Mouse (Mus musculus) forelimb bud, embryonic 11.5 days (tissue): ENCODE measurements at regions not wholly inside any gene's neighbourhood (a gene's known extent, or its start where the extent isn't known, plus 50 kb on each side); places are given as distances from the start of the nearest gene placed in this dataset.

Experiments used
- DNase-seq: peaks from one replicate; pipeline ENCODE4 v3.0.0-alpha.2; 2012; ENCODE audit warnings: low read depth, low spot score

GRCm38 (mm10) chr1:194208034-194209000 is 409.7 kb upstream of the Plxna2 start:
- DNase-seq, result no peak

GRCm38 (mm10) chr1:194197516-194197915 is 420.5 kb upstream of the Plxna2 start:
- DNase-seq, result no peak

GRCm38 (mm10) chr1:194182293-194182692 is 435.7 kb upstream of the Plxna2 start:
- no peak for DNase-seq

DNA sequence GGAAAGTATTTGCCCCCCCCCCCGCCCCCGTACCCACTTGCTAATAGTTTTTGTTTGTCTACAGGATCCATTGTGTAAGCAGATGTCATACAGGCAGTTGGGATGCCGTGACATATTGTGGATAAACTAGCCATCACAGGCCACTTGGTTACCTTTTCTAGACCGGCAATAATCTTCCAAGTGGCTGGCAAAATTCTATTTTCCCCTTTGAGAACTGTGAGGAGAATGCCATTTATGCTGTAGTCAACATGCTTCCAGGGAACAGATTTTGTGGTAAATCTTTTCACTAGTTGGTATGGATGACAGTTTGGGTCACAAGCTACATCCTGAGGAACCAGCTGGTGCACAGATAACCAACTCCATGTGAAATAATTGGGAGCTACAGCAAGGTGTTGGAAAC is 456.5 kb upstream of the Plxna2 start:
- DNase-seq, result no peak

DNA sequence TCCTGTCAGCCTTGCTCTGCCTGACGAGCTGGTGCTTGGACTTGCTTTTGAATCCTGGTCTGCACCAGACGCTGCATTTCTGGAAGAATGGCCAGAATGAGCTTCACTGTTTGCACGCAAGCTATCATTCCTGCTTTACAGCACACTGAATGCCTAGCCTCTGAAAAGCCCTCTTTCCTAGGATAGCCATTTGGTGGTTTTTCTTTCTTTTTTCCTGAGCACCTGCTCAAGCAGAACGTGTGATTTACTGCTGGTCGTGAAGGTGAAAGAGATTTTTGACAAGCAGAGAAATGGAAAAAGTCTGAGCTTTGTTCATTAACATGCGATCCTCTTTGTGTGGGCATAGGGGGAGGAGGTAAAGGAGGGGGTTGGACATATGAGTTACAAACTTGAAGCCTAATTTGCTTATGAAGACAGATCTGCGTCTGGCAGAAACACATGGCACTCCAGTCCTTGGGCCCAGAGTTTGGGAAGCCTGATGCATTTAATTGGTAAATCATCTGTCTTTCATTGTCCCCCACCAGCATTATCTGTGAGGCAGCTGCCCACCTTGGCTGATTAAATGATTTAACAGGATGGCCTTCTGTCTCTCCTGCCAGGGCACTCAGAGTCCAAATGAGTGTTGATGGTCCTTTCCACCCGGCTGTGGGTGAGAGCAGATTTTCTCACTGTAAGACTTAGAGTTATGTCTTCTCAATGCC is 457.1 kb upstream of the Plxna2 start:
- peak; percentile 5 for DNase-seq

GRCm38 (mm10) chr1:194157268-194157667 is 460.8 kb upstream of the Plxna2 start:
- no peak for DNase-seq

GRCm38 (mm10) chr1:194148416-194149364 is 469.3 kb upstream of the Plxna2 start:
- DNase-seq, result peak; percentile 53

DNA sequence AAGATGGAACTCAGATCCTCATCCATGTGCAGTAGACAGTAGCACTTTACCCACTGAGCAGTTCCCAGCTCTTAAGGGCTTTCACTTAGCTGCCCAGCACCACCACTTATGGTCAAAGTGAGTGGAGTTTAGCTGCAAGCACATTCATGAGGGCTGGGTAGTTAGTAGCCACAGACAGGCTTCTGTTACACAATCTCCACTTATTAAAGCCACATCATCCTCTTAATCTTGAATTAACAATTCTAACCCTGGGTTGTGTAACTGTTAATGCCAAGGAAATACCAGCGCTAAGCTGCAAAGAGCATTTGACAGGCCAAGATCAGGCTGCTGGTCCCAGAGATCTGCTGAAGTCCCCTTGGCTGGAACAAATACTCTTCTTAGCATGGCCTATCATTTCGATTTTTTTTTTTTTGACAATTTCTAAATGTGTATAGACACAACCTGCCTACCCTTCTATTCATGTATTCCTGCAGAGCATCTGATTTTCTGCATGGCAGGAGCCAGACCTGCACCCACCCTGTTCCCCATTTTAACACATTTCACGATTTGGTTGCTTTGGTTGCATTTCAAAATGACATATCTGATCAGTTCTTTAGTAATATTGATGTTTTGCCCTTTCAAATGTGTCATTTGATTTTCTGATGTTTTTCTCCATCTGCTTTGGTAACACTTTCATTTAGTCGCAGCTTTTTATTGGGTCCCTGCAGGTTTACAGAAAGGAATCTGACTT is 500.2 kb upstream of the Plxna2 start:
- DNase-seq, result no peak

DNA sequence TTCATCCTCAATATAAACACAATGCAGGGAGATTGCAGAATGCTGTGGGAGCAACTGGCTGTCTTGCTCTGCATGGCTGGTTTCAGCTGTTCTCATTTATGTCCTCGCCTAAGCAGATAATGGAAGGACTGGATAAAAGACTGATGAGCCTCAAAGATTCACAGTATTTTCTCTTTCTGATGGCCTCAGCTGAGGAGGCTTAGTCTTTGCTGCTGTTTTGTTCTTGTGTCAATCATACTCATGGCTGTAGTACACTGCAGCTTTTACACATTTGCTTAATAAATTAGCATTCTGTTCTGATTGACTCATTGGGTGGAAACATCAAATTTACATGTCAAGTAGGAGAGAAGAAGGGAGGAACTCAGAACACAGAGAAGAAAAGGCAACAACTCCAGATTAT is 503.6 kb upstream of the Plxna2 start:
- DNase-seq, result no peak

DNA sequence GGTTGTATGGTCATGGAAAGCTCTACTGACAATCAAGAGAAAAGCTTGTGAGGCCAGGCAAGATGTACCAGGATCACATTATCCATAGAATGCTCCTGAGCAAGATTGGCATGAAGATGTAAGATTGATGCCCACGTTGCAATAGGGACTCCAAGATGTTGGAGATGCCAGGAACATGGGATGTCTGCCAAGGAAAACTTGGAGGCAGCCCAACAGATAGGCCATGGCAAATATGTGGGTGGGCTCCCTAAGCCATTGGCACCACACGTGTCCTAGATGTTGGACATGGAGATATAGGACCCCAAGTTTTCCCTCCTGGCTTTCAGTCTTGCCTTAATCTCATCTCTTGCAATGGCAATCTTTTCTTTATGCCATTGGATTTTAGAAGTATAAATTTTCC is 506.1 kb upstream of the Plxna2 start:
- no peak for DNase-seq

- DNase-seq, result no peak
Observed at GRCm38 (mm10) chr1:194109172-194110071, 508.6 kb upstream of the Plxna2 start.

DNA sequence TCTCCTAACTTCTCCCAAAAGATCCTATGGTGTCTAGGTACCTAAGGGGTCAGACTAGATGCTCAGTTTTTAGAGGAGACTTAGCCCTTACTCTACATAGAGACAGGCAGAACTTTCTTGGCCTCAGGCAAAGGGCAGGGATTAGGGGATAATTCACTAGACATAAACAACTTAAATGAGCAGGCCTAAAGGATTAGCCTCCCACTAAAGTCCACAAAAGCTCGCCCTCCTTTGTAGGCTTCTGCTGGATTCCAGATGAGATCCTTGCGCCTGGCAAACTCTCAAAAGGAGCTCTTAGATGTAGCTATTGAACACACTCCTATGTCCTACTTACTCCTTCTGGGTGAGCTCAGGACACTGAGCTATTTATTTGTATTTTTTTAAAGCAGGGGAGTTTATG is 509.9 kb upstream of the Plxna2 start:
- DNase-seq, result no peak

GRCm38 (mm10) chr1:194107271-194107938 is 510.6 kb upstream of the Plxna2 start:
- DNase-seq, result no peak

- DNase-seq, result no peak
Observed at GRCm38 (mm10) chr1:194089918-194090548, 528.0 kb upstream of the Plxna2 start.

DNA sequence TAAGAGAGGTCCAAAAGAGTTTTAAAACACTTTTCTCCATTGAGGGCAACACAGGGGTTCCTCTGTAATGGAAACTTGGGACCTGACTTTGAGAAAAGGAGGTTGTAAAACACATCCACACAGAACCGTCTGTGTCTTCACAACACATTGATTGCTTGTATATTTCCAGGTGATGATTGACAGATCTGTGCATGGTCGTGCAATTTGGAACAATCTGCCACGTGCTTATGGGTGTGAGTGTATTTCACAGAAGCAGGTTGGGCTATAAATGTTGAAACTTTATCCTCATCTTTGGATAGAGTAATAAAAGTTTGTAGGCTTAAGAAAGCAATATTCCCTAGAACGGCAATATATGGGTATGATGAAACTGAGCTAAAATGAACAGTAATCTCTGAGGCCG is 559.5 kb upstream of the Plxna2 start:
- DNase-seq, result peak; percentile 30

DNA sequence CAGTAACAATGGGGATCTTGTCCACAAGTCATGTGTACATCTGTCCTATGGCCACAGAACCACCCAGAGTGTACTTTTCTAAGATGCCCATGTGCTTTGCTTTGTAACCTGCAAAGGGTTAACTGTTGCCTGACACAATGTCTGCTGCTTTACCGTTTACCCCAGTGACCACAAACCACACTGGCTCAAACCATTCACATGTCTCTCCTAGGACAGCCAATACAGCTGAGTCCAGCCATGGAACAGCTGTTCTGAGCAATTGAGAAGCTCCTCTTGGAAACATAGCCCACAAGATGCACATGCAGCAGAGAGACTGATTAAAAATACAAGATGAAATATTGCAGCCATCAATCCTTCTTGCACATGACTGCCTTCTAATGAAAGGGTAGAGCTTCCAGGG is 561.5 kb upstream of the Plxna2 start:
- DNase-seq, result peak; percentile 14

GRCm38 (mm10) chr1:194049746-194050351 is 568.2 kb upstream of the Plxna2 start:
- DNase-seq, result no peak
